Mouse (Mus musculus) large intestine, adult 2 months (tissue): Measurements from ENCODE around the gene Mea1. TPM values are rescaled to one million over a fixed set of nuclear protein-coding genes. Genes with fewer than 3 reads are reported as not detected.

ENCODE experiments used
- DNase-seq: peaks from one replicate; pipeline ENCODE4 v3.0.0-alpha.2; 2012; ENCODE audit warnings: low read depth, low spot score
- WGBS: fragments of 180-500 bp; shearing (Covaris S2); methylation state at CpG from one replicate; pipeline ENCODE4 v1.1.7; 2018; 5-methylcytosine and 5-hydroxymethylcytosine counted together
- polyA plus RNA-seq: library from polyadenylated mRNA; depleted of rRNA; stranded (reverse); fragments of >200 nt; gene quantifications from 2 replicates; pipeline ENCODE4 v1.2.3, GENCODE M21; 2012; rRNA removed

Mea1 gene
- polyA plus RNA-seq = 83.7 and 90.1 TPM in 2 replicates

- 82% methylated on average over 9 of the region's 9 CpGs for WGBS
- no peak for DNase-seq
Measured at GRCm38 (mm10) chr17:46678416-46678815, at the start of gene Mea1. Gene Mea1 (plus strand): TSS chr17:46678793.

GRCm38 (mm10) chr17:46629685-46630441 lies 48.7 kb upstream of the Mea1 start:
- WGBS = 39% methylated on average over 12 of the region's 12 CpGs
- no peak for DNase-seq

GRCm38 (mm10) chr17:46636831-46637523 lies 41.6 kb upstream of the Mea1 start:
- DNase-seq = no peak
- 36% methylated on average over 15 of the region's 15 CpGs for WGBS

GRCm38 (mm10) chr17:46639929-46640328 lies 38.7 kb upstream of the Mea1 start:
- WGBS = 85% methylated on average over 9 of the region's 9 CpGs

GRCm38 (mm10) chr17:46642060-46642459 lies 36.5 kb upstream of the Mea1 start:
- WGBS = 93% methylated on average over 17 of the region's 17 CpGs
- DNase-seq = no peak

More at GRCm38 (mm10) chr17:46639929-46640328, 38.7 kb upstream of the Mea1 start:
- no peak for DNase-seq

GRCm38 (mm10) chr17:46644152-46644805 lies 34.3 kb upstream of the Mea1 start:
- WGBS = 54% methylated on average over 12 of the region's 12 CpGs
- no peak for DNase-seq

GRCm38 (mm10) chr17:46644916-46645475 lies 33.6 kb upstream of the Mea1 start:
- peak; percentile 76 for DNase-seq
- WGBS = 5% methylated on average over 11 of the region's 11 CpGs

- WGBS = under 1% methylated on average over 53 of the region's 53 CpGs
- DNase-seq = peak; percentile 96
Measured at GRCm38 (mm10) chr17:46645561-46646321, 32.9 kb upstream of the Mea1 start, which contains the start of the genes Klc4 and Mrpl2. Gene Klc4 (minus strand): TSS chr17:46646022. Gene Mrpl2 (plus strand): TSS chr17:46646229.

GRCm38 (mm10) chr17:46646322-46646662 lies 32.3 kb upstream of the Mea1 start:
- WGBS = under 1% methylated on average over 19 of the region's 19 CpGs
- no peak for DNase-seq

- WGBS = 91% methylated on average over 7 of the region's 7 CpGs
- no peak for DNase-seq
Measured at GRCm38 (mm10) chr17:46647279-46647678, 31.3 kb upstream of the Mea1 start.

GRCm38 (mm10) chr17:46648436-46648835 lies 30.2 kb upstream of the Mea1 start:
- WGBS = 91% methylated on average over 9 of the region's 9 CpGs
- no peak for DNase-seq

GRCm38 (mm10) chr17:46649811-46650210 lies 28.8 kb upstream of the Mea1 start:
- WGBS = 35% methylated on average over 15 of the region's 15 CpGs
- no peak for DNase-seq

GRCm38 (mm10) chr17:46650232-46651031 lies 28.2 kb upstream of the Mea1 start, which contains the start of gene Cul7:
Gene Cul7 (plus strand): TSS chr17:46650337.
- no peak for DNase-seq
- 2% methylated on average over 58 of the region's 58 CpGs for WGBS

GRCm38 (mm10) chr17:46651292-46651691 lies 27.3 kb upstream of the Mea1 start:
- no peak for DNase-seq
- WGBS = 68% methylated on average over 17 of the region's 17 CpGs

GRCm38 (mm10) chr17:46651755-46652547 lies 26.6 kb upstream of the Mea1 start:
- 69% methylated on average over 20 of the region's 20 CpGs for WGBS

GRCm38 (mm10) chr17:46656054-46656453 lies 22.5 kb upstream of the Mea1 start:
- WGBS = 79% methylated on average over 6 of the region's 6 CpGs
- DNase-seq = no peak

More at GRCm38 (mm10) chr17:46651755-46652547, 26.6 kb upstream of the Mea1 start:
- DNase-seq = no peak

- no peak for DNase-seq
- WGBS = 94% methylated on average over 9 of the region's 9 CpGs
Measured at GRCm38 (mm10) chr17:46661351-46661750, 17.2 kb upstream of the Mea1 start.

GRCm38 (mm10) chr17:46661981-46662380 lies 16.6 kb upstream of the Mea1 start:
- WGBS = 72% methylated on average over 12 of the region's 12 CpGs
- no peak for DNase-seq
